Mouse (Mus musculus) MEL (cell line): ENCODE measurements around the gene 4930404N11Rik.

Source experiments
- CHD2 ChIP-seq: IDR thresholded peaks from 2 replicates; pipeline ENCODE4 v1.6.1; 2011; ENCODE audit warnings: low read length, improper control_type of control experiment
- ETS1 ChIP-seq: IDR thresholded peaks from 2 replicates; pipeline ENCODE4 v1.6.1; 2012; ENCODE audit warnings: low read depth, mild to moderate bottlenecking, inconsistent platforms, low read length, improper control_type of control experiment, moderate library complexity
- MXI1 ChIP-seq: IDR thresholded peaks from 2 replicates; pipeline ENCODE4 v1.6.1; 2011; ENCODE audit warnings: mild to moderate bottlenecking, low read depth, low read length, improper control_type of control experiment
- POLR2A ChIP-seq, 2 experiments: IDR thresholded peaks; 2 replicates each; pipeline ENCODE4 v1.6.1; 2011 to 2012; ENCODE audit warnings: low read length in 2 of 2, mild to moderate bottlenecking in 2 of 2, control low read depth in 1 of 2, improper control_type of control experiment in 1 of 2, low read depth in 1 of 2, moderate library complexity in 1 of 2; ENCODE audit not compliant: control insufficient read depth in 1 of 2, insufficient read depth in 1 of 2, poor library complexity in 1 of 2

DNA sequence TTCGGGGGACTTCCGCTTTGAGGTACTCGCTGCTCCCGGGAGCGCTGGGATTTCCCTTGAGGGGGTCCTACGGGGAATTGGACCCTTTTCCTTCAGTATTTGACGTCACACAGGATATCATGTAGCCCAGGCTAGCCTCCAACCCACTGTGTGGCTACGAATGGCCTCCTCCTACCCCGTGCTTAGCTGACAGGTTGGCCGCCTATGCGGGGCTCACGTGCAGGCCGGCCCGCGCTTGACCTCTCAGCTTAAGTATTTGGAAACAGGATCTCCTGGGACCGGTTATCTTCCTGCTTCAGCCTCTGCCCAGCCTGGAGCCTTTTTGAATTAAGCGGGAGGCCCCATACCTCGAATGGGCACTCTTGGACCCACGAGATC, 19.0 kb upstream of the 4930404N11Rik start:
- no peak for TF ChIP-seq POLR2A (IDR thresholded peaks at IDR 0.05; ENCODE audit: control insufficient read depth in 1 of 2, insufficient read depth in 1 of 2, low read depth in 1 of 2, low read length in 2 of 2, poor library complexity in 1 of 2)
- no peak for TF ChIP-seq ETS1
- no peak for TF ChIP-seq CHD2
- TF ChIP-seq MXI1 = 0 out of 2 replicates have a peak, but pooled peaks have one; percentile 5
